Mouse (Mus musculus) c-Kit-positive CD71-negative TER-119-negative erythroid progenitor cells, embryonic 14.5 days (primary cell): ENCODE results near the gene Hist1h2ao.
"Not testable (repeated sequence)": the region's sequence is repeated elsewhere in the genome, so short reads cannot be mapped to it uniquely, and the experiment has no call there.

Source experiments
- DNase-seq: peaks from one replicate; pipeline ENCODE4 v3.0.0-alpha.2; 2013; ENCODE audit warnings: low read depth

Gene Hist1h2ao

GRCm38 (mm10) chr13:21810073-21810472 is at the start of gene Hist1h2ao, which contains the start of gene Hist1h2bq:
Hist1h2ao (plus strand) TSS chr13:21810465.
Hist1h2bq (minus strand) TSS chr13:21810197.
- DNase-seq = not testable (repeated sequence)

- peak; percentile 65 for DNase-seq
Observed at GRCm38 (mm10) chr13:21778814-21779766, 31.2 kb upstream of the Hist1h2ao start.

GRCm38 (mm10) chr13:21779767-21780731 is 30.2 kb upstream of the Hist1h2ao start, which contains the start of gene Hist1h1b:
Hist1h1b (minus strand) TSS chr13:21780625.
- DNase-seq = peak; percentile 65

- no peak for DNase-seq
Observed at GRCm38 (mm10) chr13:21781021-21781555, 29.2 kb upstream of the Hist1h2ao start.

- DNase-seq = no peak
Observed at GRCm38 (mm10) chr13:21781639-21782038, 28.6 kb upstream of the Hist1h2ao start.

- not testable (repeated sequence) for DNase-seq
Observed at GRCm38 (mm10) chr13:21782361-21783254, 27.7 kb upstream of the Hist1h2ao start.

GRCm38 (mm10) chr13:21783255-21783617 is 27.0 kb upstream of the Hist1h2ao start, which contains the start of gene Hist1h3i:
Hist1h3i (minus strand) TSS chr13:21783370.
- DNase-seq = peak; percentile 83

GRCm38 (mm10) chr13:21783734-21784161 is 26.5 kb upstream of the Hist1h2ao start:
- no peak for DNase-seq

GRCm38 (mm10) chr13:21784311-21784710 is 26.0 kb upstream of the Hist1h2ao start:
- no peak for DNase-seq

- no peak for DNase-seq
Observed at GRCm38 (mm10) chr13:21786189-21786898, 23.9 kb upstream of the Hist1h2ao start.

- peak; percentile 93 for DNase-seq
Observed at GRCm38 (mm10) chr13:21786899-21787629, 23.2 kb upstream of the Hist1h2ao start, which contains the start of the genes Hist1h2an and Hist1h2bp. Hist1h2an (minus strand) TSS chr13:21787218. Hist1h2bp (plus strand) TSS chr13:21787461.

GRCm38 (mm10) chr13:21787760-21788593 is 22.3 kb upstream of the Hist1h2ao start:
- no peak for DNase-seq

- no peak for DNase-seq
Observed at GRCm38 (mm10) chr13:21789925-21790324, 20.3 kb upstream of the Hist1h2ao start.

- DNase-seq = no peak
Observed at GRCm38 (mm10) chr13:21790601-21791283, 19.5 kb upstream of the Hist1h2ao start.

- no peak for DNase-seq
Observed at GRCm38 (mm10) chr13:21795584-21795983, 14.7 kb upstream of the Hist1h2ao start.

GRCm38 (mm10) chr13:21797163-21797562 is 13.1 kb upstream of the Hist1h2ao start:
- not testable (repeated sequence) for DNase-seq

GRCm38 (mm10) chr13:21803058-21803457 is 7.2 kb upstream of the Hist1h2ao start:
- not testable (repeated sequence) for DNase-seq

- not testable (repeated sequence) for DNase-seq
Observed at GRCm38 (mm10) chr13:21811074-21811473, 809 bp downstream of the Hist1h2ao start.
